Mouse (Mus musculus) ES-E14 (cell line): ENCODE data around the gene Dctn2.

Source experiments
- CHD2 ChIP-seq: IDR thresholded peaks from 2 replicates; pipeline ENCODE4 v1.6.1; 2014; ENCODE audit warnings: mild to moderate bottlenecking, low read depth, low read length, inconsistent platforms
- HCFC1 ChIP-seq: IDR thresholded peaks from 2 replicates; pipeline ENCODE4 v1.6.1; 2012; ENCODE audit warnings: low read length, inconsistent platforms, borderline replicate concordance; ENCODE audit not compliant: insufficient read depth
- MAFK ChIP-seq: IDR thresholded peaks from 2 replicates; pipeline ENCODE4 v1.6.1; 2014; ENCODE audit warnings: mild to moderate bottlenecking, low read depth, low read length, inconsistent platforms; ENCODE audit not compliant: insufficient read depth
- ZC3H11A ChIP-seq: IDR thresholded peaks from 2 replicates; pipeline ENCODE4 v1.6.1; 2012; ENCODE audit warnings: low read depth, mild to moderate bottlenecking, inconsistent platforms, low read length, borderline replicate concordance

GRCm38 (mm10) chr10:127324495-127324894, 58.3 kb downstream of the Dctn2 start:
- TF ChIP-seq ZC3H11A (peak; percentile 16; the same call in 1 of the 2 replicates), HCFC1 (no peak), CHD2 (no peak), MAFK (no peak)
